ENCODE assay signal across 8 mouse cellular contexts in genomic region chr12:98734246-98734879, GRCm38 (mm10). TPM values are rescaled to one million over a fixed set of nuclear protein-coding genes. Genes with fewer than 3 reads are reported as not detected.
DNase-seq lines count a peak whose midpoint lies in the region; ATAC-seq and TF ChIP-seq lines count a peak whose summit lies in the region.

No protein-coding gene starts in this region.

- H3K9ac ChIP-seq in kidney, embryonic 15.5 days: peak overlapping the region; percentile 64

- 0 out of 2 replicates have a peak, but pooled peaks cover 3% of the 10 kb centered on the region for H3K27me3 ChIP-seq in heart, embryonic 10.5 days (ENCODE audit: insufficient read depth, poor library complexity, severe bottlenecking)
- peaks cover 13% of the 10 kb centered on the region for H3K27me3 ChIP-seq in kidney, embryonic 15.5 days

- DNase-seq in B cell, adult 2 months: peak; percentile 86 to 87
- peak; percentile 94 for DNase-seq in brain, adult 2 months (ENCODE audit: low read depth, low spot score)
- peak; percentile 93 for DNase-seq in heart, embryonic 10.5 days (ENCODE audit: low spot score)
- DNase-seq in liver: peak; percentile 80
- DNase-seq in monocyte, adult 2 months (ENCODE audit: low read depth in 1 of 2, low spot score in 2 of 2): peak; percentile 34 to 57
- peak; percentile 60 to 72 for DNase-seq in spleen, postnatal 14 days (ENCODE audit: low spot score in 2 of 2)

- H3K9me3 ChIP-seq in heart, embryonic 10.5 days: no peaks in the 10 kb centered on the region
- H3K9me3 ChIP-seq in kidney, embryonic 15.5 days (replicated peaks): no peaks in the 10 kb centered on the region

- no peak for TF ChIP-seq CTCF in embryonic fibroblast, embryonic 13.5 days (IDR thresholded peaks at IDR 0.05; ENCODE audit: borderline replicate concordance, insufficient read depth, low read length)

- peaks cover 5% of the 10 kb centered on the region; the same call in 1 of the 2 replicates for H3K4me1 ChIP-seq in embryonic fibroblast, embryonic 13.5 days (ENCODE audit: control insufficient read depth, insufficient read depth, low read length)
- H3K4me1 ChIP-seq in heart, embryonic 10.5 days: peaks cover 28% of the 10 kb centered on the region
- H3K4me1 ChIP-seq in kidney, embryonic 15.5 days: peaks cover 30% of the 10 kb centered on the region

- H3K36me3 ChIP-seq in heart, embryonic 10.5 days: peaks cover 11% of the 10 kb centered on the region; the same call in 1 of the 2 replicates
- H3K36me3 ChIP-seq in kidney, embryonic 15.5 days: no peaks in the 10 kb centered on the region

- H3K27ac ChIP-seq in embryonic fibroblast, embryonic 13.5 days (ENCODE audit: insufficient read depth, low read length): peak overlapping the region; percentile 30; the same call in 1 of the 2 replicates
- H3K27ac ChIP-seq in heart, embryonic 10.5 days: peak overlapping the region; percentile 86
- peak overlapping the region; percentile 78 for H3K27ac ChIP-seq in kidney, embryonic 15.5 days

- H3K4me2 ChIP-seq in kidney, embryonic 15.5 days: peak overlapping the region; percentile 66

- peak; percentile 89 for ATAC-seq in kidney, embryonic 15.5 days (replicated peaks; ENCODE audit: low FRiP score)

- peak overlapping the region; percentile 74 for H3K4me3 ChIP-seq in embryonic fibroblast, embryonic 13.5 days (ENCODE audit: insufficient read depth, low read length)
- H3K4me3 ChIP-seq in heart, embryonic 10.5 days: peak overlapping the region; percentile 84
- peak overlapping the region; percentile 63 for H3K4me3 ChIP-seq in kidney, embryonic 15.5 days (replicated peaks)

- TF ChIP-seq POLR2A in embryonic fibroblast, embryonic 13.5 days (IDR thresholded peaks at IDR 0.05; ENCODE audit: low read depth, low read length): peak; percentile 10; the same call in 1 of the 2 replicates

- WGBS in heart, embryonic 10.5 days: under 1% methylated on average over 30 of the region's 30 CpGs
- WGBS in kidney, embryonic 15.5 days: under 1% methylated on average over 30 of the region's 30 CpGs

RNA-seq across cellular contexts. Expression of gene Ptpn21, which starts 2.8 kb away (rescaled TPM):
- polyA plus RNA-seq in embryonic fibroblast, embryonic 13.5 days (2011; ENCODE audit: insufficient read length, low read depth, missing spikeins): 22.5 and 27.4 TPM in 2 replicates
- 9.0 and 9.3 TPM in 2 replicates for polyA plus RNA-seq in heart, embryonic 10.5 days (2016; fragmentation: Nextera tagmentation; extraction: Ambion mirVana)
- polyA plus RNA-seq in kidney, embryonic 15.5 days (2015; fragmentation: Nextera tagmentation; extraction: Ambion mirVana): 6.6 and 7.1 TPM in 2 replicates

RNA-seq across cellular contexts. Expression of gene Zc3h14, which starts 12.4 kb away (rescaled TPM):
- 130 and 161 TPM in 2 replicates for polyA plus RNA-seq in embryonic fibroblast, embryonic 13.5 days (2011; ENCODE audit: insufficient read length, low read depth, missing spikeins)
- 104 and 128 TPM in 2 replicates for polyA plus RNA-seq in heart, embryonic 10.5 days (2016; fragmentation: Nextera tagmentation; extraction: Ambion mirVana)
- 127 and 128 TPM in 2 replicates for polyA plus RNA-seq in kidney, embryonic 15.5 days (2015; fragmentation: Nextera tagmentation; extraction: Ambion mirVana)

Comparison
In these comparisons a context has a peak if more than half of its experiments do, and no peak if none do; other contexts are left out.
1. Peak in every context shown above with its lines: DNase-seq, ATAC-seq, H3K4me3 ChIP-seq and H3K27ac ChIP-seq.
2. H3K27ac ChIP-seq: peak in every context shown above with its lines; median percentile 86 in heart, embryonic 10.5 days; 78 in kidney, embryonic 15.5 days; 30 in embryonic fibroblast, embryonic 13.5 days.